Mouse (Mus musculus): ENCODE measurements around the gene Nr1h2. TPM values are rescaled to one million over a fixed set of nuclear protein-coding genes. Genes with fewer than 3 reads are reported as not detected.

Nr1h2 gene
- polyA plus RNA-seq (2015; fragmentation: Nextera tagmentation; extraction: Ambion mirVana): 69.8 and 70.9 TPM in 2 replicates

DNA sequence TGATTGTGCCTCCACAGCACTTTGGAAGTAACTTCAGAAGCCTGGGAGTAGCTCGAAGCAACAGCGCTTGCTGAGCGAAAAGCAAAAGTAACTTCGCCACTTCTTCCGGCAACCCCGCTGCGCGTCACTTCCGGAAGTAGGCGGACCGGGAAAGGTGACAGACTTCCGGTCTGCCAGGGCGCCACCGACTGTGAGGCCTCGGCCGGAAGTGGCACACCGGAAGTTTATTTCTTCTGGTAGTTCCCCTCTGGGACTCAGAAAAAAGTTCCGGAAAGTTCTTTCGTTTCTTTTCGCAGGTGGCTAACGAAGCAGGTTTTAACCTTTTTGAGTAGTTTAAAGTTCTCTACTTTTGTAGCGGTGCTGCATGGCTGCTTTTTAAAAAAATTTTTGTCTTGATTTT lies at the start of gene Nr1h2:
Gene Nr1h2, minus strand, starts transcription at position 126 of the 400 bp plus-strand sequence.
- peaks cover 24% of the 10 kb centered on the region; the same call in 1 of the 2 replicates for H3K27me3 ChIP-seq
- peaks cover 31% of the 10 kb centered on the region for H3K36me3 ChIP-seq
- peak within 1 kb of the TSS; percentile 70 for H3K4me2 ChIP-seq
- H3K4me3 ChIP-seq: peak within 1 kb of the TSS; percentile 71
- H3K4me1 ChIP-seq (replicated peaks): peaks cover 16% of the 10 kb centered on the region
- peak within 1 kb of the TSS; percentile 91 for H3K27ac ChIP-seq
- under 1% methylated on average over 22 of the region's 22 CpGs for WGBS
- peak within 1 kb of the TSS; percentile 65 for H3K9ac ChIP-seq
- no peaks in the 10 kb centered on the region for H3K9me3 ChIP-seq
- ATAC-seq (ENCODE audit: low FRiP score): peak; percentile 76

DNA sequence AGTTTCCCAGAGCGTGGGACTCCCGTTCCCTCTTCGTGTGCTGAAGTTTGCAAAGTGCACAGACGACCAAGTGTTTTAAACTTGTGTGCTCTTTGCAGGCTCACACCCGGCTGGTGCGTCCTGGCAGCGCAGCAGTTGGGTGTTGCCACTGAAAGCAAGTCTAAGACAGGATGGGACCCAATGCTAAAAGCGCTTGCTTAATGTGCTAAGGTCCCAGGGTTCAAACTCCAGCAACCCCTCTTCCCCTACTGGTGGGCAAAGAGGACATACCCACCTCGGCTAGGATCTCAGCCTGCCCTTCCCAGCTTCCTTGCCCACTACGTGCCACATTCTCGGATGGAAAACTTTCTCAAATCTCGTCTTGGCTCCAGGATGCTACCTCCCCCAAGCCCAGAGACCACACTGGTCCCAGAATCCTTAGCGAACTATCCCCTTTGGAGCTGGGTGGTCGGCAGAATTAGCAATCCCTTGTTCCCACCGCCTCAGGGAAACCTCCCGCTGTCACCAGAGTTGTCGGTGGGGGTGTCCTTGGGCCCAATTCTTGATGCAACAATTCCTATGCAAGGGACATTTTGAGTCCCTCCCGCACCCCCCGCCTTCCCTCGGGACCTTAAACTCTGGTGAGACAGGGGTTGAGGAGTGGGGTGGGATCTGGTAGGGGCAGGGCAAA lies 49.6 kb upstream of the Nr1h2 start:
- no peaks in the 10 kb centered on the region for H3K9me3 ChIP-seq
- WGBS: 2% methylated on average over 20 of the region's 20 CpGs
- ATAC-seq (ENCODE audit: low FRiP score): no peak
- H3K27me3 ChIP-seq: peaks cover 86% of the 10 kb centered on the region
- no peak overlapping the region for H3K27ac ChIP-seq
- H3K4me1 ChIP-seq (replicated peaks): peaks cover 44% of the 10 kb centered on the region
- H3K4me3 ChIP-seq: 0 out of 2 replicates have a peak overlapping the region, but pooled peaks have one; percentile 29
- H3K9ac ChIP-seq: no peak overlapping the region
- H3K4me2 ChIP-seq: peak overlapping the region; percentile 47
- H3K36me3 ChIP-seq: peaks cover 6% of the 10 kb centered on the region; the same call in 1 of the 2 replicates

DNA sequence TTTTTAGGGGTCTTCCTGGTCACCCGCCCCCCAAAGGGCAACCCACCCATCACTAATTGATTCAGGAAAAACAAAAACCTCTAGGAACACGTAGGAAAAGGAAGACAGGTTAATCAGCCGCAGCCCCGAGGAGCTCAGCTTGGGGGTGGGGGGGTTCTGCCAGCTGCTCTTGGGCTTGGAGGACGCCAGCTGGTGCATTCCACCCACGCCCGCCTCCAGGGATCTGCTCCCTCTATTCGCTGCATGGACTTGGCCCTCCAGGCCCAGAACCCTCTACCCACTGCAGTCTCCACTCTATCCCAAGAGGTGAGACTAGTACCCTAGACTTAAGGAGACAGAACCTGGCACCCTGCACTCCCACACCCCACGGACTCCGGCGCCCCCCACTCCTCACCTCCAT lies 48.7 kb upstream of the Nr1h2 start:
- Histone ChIP-seq H3K4me2 (no peak overlapping the region; the same call in 1 of the 2 replicates), H3K9ac (peak overlapping the region; percentile 49; the same call in 1 of the 2 replicates), H3K27ac (no peak overlapping the region), H3K27me3 (peaks cover 77% of the 10 kb centered on the region), H3K4me3 (no peak overlapping the region), H3K9me3 (no peaks in the 10 kb centered on the region), H3K36me3 (peaks cover 9% of the 10 kb centered on the region; the same call in 1 of the 2 replicates), H3K4me1 (replicated peaks) (peaks cover 44% of the 10 kb centered on the region)
- no peak for ATAC-seq (ENCODE audit: low FRiP score)
- 15% methylated on average over 11 of the region's 11 CpGs for WGBS

DNA sequence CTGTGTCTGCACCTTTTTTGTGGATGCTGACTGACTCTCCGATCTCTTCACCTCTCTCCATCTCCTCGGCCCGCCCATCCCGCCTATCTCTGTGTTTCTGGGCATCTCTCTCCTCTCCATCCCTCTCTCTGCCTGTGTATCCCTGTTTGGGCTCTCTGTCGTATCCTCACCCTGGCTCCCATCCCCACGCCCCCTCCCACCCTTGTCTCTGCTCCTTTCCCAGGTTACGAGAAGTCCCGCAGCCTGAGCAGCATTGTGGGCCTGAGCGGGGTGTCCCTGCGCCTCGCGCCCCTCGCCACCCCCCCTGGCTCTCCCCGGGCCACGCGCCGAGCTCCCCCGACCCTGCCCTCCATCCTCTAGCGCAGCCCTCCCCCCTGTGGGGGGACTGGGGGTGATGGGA lies 47.9 kb upstream of the Nr1h2 start:
- Histone ChIP-seq H3K27ac (no peak overlapping the region), H3K9me3 (no peaks in the 10 kb centered on the region), H3K4me2 (no peak overlapping the region), H3K4me1 (replicated peaks) (peaks cover 44% of the 10 kb centered on the region), H3K4me3 (no peak overlapping the region), H3K27me3 (peaks cover 69% of the 10 kb centered on the region), H3K36me3 (peaks cover 9% of the 10 kb centered on the region; the same call in 1 of the 2 replicates), H3K9ac (peak overlapping the region; percentile 49)
- ATAC-seq (ENCODE audit: low FRiP score): no peak
- WGBS: 13% methylated on average over 18 of the region's 19 CpGs

DNA sequence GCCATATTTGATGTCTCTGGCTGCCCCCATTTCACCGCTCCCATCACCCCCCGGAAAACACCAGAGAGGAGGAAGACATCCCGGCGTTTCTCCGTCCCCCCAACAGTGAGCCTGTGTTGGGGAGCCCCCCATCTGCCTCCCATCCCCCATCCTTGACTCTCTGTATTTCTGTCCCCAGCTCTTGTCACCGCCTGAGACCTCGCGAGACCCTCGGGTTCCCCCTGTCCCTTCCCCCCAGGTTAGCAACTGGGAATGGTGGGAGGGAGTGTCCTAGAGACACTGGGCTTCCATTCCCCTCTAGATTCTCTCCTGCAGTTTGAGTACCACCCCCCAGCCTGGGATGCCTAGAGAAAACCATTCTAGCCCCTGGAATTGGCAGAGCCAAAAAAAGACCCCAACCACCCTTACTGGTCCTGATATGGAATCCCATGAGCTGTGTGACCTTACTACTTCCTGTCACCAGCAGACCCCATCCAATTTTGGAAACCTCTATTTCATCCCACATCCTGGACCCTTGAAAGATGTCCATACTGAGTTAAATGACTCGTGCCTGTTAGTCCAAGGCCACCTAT lies 47.0 kb upstream of the Nr1h2 start:
- WGBS: 84% methylated on average over 10 of the region's 10 CpGs
- H3K9me3 ChIP-seq: no peaks in the 10 kb centered on the region
- ATAC-seq (ENCODE audit: low FRiP score): no peak
- H3K27me3 ChIP-seq: peaks cover 60% of the 10 kb centered on the region
- H3K4me2 ChIP-seq: no peak overlapping the region
- no peak overlapping the region for H3K27ac ChIP-seq
- peaks cover 37% of the 10 kb centered on the region for H3K4me1 ChIP-seq (replicated peaks)
- peaks cover 12% of the 10 kb centered on the region for H3K36me3 ChIP-seq
- no peak overlapping the region for H3K9ac ChIP-seq
- no peak overlapping the region for H3K4me3 ChIP-seq

DNA sequence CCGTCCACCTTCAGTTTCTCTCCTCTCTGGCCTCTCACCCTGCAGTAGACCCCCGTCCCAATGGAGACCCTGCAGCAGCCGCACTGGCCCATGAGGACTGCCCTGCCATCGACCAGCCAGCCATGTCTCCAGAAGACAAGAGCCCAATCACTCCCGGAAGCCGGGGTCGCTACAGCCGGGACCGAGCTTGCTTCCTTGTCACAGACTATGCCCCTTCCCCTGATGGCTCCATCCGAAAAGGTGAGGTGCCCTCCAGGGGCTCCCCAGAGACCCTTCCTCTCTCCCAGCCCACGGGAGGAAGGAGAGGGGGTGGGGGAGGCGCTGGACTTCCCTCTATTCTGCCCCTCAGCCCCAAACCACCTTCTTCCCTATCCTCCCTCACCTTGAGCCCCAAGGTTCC lies 44.6 kb upstream of the Nr1h2 start:
- H3K27ac ChIP-seq: no peak overlapping the region
- no peak overlapping the region for H3K9ac ChIP-seq
- H3K9me3 ChIP-seq: no peaks in the 10 kb centered on the region
- no peak overlapping the region for H3K4me2 ChIP-seq
- H3K4me1 ChIP-seq (replicated peaks): peaks cover 37% of the 10 kb centered on the region
- peaks cover 36% of the 10 kb centered on the region for H3K27me3 ChIP-seq
- WGBS: 80% methylated on average over 12 of the region's 12 CpGs
- no peak for ATAC-seq (ENCODE audit: low FRiP score)
- peaks cover 13% of the 10 kb centered on the region for H3K36me3 ChIP-seq
- H3K4me3 ChIP-seq: no peak overlapping the region

DNA sequence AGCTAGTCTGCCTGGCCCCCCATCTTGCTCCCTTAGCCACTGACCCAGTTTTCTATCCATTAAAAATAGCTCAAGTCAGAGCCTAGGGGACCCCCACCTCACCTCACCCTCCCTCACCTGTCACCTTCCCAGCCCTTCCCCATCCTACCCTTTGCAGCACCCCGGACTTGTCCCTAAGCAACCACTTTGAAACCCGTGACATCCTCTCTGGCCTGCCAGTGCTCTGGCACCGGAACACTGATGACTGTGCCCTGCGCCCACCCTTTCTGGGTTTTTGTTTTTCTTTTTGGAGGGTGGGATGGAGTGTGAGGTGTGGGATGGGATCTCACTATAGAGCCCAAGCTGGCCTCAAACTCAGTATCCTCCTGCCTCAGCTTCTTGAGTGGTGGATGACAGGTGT lies 43.9 kb upstream of the Nr1h2 start:
- no peaks in the 10 kb centered on the region for H3K9me3 ChIP-seq
- H3K4me3 ChIP-seq: no peak overlapping the region
- H3K9ac ChIP-seq: no peak overlapping the region
- peaks cover 37% of the 10 kb centered on the region for H3K4me1 ChIP-seq (replicated peaks)
- peaks cover 36% of the 10 kb centered on the region for H3K27me3 ChIP-seq
- H3K27ac ChIP-seq: no peak overlapping the region
- no peak for ATAC-seq (ENCODE audit: low FRiP score)
- 92% methylated on average over 4 of the region's 4 CpGs for WGBS
- H3K4me2 ChIP-seq: no peak overlapping the region
- peaks cover 13% of the 10 kb centered on the region for H3K36me3 ChIP-seq

DNA sequence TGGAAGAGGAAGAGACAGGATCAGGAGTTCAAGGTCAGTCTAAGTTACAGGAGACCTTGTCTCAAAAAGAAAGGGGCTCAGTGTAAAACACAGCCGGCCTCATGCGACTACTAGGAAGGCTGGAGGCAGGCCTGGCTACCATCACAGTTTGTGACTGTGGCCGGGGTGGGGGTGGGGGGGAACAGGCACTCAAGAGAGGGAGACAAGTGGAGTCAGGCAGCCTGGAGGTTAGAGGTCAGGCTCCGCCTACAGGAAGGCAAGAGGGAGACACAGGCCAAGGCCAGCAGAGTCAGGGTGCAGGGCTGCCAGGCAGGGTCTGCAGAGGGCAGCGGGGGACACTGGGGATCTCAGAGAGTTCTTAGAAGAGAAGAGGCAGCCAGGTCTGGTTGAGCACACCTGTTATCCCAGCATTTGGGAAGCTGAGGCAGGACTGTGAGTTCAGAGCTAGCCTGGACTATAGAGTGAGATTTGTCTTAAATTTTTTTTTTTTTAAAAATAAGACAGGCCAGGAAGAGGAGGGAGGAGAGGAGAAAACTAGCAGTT lies 43.3 kb upstream of the Nr1h2 start:
- 64% methylated on average over 5 of the region's 5 CpGs for WGBS
- H3K36me3 ChIP-seq: peaks cover 13% of the 10 kb centered on the region
- ATAC-seq (ENCODE audit: low FRiP score): no peak
- peaks cover 36% of the 10 kb centered on the region for H3K27me3 ChIP-seq
- H3K9me3 ChIP-seq: no peaks in the 10 kb centered on the region
- no peak overlapping the region for H3K4me2 ChIP-seq
- no peak overlapping the region; the same call in 1 of the 2 replicates for H3K9ac ChIP-seq
- no peak overlapping the region for H3K4me3 ChIP-seq
- H3K4me1 ChIP-seq (replicated peaks): peaks cover 37% of the 10 kb centered on the region
- no peak overlapping the region for H3K27ac ChIP-seq

DNA sequence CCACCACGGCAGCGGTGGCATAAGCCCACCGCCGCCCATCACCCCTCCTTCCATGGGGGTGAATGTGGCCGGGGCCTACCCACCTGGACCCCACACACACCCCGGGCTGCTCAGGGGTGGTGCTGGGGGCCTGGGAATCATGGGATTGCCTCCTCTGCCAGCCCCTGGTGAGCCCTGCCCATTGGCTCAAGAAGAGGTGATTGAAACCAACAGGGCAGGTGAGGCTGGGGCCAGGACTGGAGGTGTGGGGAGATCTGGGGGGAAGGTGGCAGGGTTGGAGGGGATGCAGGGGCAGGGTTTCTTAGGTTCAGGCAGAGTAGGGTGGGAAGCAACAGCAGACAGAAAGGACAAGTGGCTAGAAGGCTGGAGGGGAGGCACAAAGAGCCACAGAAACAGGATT lies 42.3 kb upstream of the Nr1h2 start:
- Histone ChIP-seq H3K27me3 (peaks cover 35% of the 10 kb centered on the region), H3K36me3 (peaks cover 13% of the 10 kb centered on the region), H3K27ac (no peak overlapping the region), H3K4me2 (no peak overlapping the region), H3K9me3 (no peaks in the 10 kb centered on the region), H3K9ac (peak overlapping the region; percentile 49; the same call in 1 of the 2 replicates), H3K4me1 (replicated peaks) (peaks cover 36% of the 10 kb centered on the region), H3K4me3 (no peak overlapping the region)
- no peak for ATAC-seq (ENCODE audit: low FRiP score)
- 90% methylated on average over 6 of the region's 6 CpGs for WGBS

DNA sequence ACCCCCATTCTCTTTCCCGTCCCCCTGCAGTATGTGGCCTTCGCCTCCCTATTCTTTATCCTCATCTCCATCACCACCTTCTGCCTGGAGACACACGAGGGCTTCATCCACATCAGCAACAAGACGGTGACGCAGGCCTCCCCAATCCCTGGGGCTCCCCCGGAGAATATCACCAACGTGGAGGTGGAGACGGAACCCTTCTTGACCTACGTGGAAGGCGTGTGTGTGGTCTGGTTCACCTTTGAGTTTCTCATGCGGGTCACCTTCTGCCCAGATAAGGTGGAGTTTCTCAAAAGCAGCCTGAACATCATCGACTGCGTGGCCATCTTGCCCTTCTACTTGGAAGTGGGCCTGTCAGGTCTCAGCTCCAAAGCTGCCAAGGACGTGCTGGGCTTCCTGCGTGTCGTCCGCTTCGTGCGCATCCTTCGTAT lies 41.4 kb upstream of the Nr1h2 start:
- Histone ChIP-seq H3K4me1 (replicated peaks) (peaks cover 38% of the 10 kb centered on the region), H3K27ac (no peak overlapping the region), H3K9me3 (no peaks in the 10 kb centered on the region), H3K4me2 (no peak overlapping the region), H3K4me3 (no peak overlapping the region), H3K36me3 (peaks cover 13% of the 10 kb centered on the region), H3K9ac (no peak overlapping the region; the same call in 1 of the 2 replicates), H3K27me3 (peaks cover 26% of the 10 kb centered on the region)
- 95% methylated on average over 20 of the region's 20 CpGs for WGBS
- no peak for ATAC-seq (ENCODE audit: low FRiP score)

DNA sequence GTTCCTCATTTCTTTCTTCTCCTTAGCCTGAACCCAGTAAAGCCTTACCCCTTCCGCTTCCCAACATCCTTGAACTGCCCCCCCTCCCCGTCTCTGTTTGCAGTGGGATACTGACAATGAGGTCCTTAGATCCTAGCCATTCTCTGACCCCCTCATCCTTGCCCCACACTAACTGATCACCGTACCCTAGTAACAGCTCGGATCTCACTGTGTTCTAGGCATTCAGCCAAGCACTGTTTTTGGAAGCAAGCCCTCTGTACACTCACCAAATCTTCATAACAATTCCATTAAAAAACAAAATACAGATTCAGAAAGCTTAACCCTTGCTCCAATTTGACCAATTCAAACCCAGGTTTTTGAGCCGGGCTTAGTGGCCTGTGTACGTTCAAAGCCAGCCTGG lies 40.5 kb upstream of the Nr1h2 start:
- ATAC-seq (ENCODE audit: low FRiP score): peak; percentile 1; the same call in 1 of the 2 replicates
- WGBS: 47% methylated on average over 6 of the region's 6 CpGs
- peak overlapping the region; percentile 85 for H3K4me2 ChIP-seq

DNA sequence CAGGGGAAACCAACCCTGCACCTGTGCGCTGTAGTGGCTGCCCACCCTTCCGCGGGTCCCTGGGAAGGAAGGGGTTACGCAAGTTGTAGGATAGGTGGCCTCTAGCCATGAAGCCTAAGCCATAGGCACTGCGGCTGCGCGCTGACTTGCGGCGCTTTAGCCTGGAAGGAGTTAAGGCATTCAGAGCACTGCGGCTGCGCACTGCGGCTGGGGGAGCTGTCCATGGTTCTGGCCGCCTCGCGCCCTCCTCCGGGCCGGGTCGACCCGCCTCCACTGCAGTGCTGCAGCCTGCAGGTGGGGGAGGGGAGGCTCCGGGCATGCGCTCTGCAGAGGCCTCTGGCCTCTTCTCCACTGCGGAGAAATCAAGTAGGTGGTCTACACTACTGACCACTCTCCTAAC lies 40.0 kb upstream of the Nr1h2 start:
- H3K9ac ChIP-seq: peak overlapping the region; percentile 75
- WGBS: under 1% methylated on average over 22 of the region's 22 CpGs
- H3K4me2 ChIP-seq: peak overlapping the region; percentile 85
- H3K36me3 ChIP-seq: peaks cover 12% of the 10 kb centered on the region
- H3K9me3 ChIP-seq: no peaks in the 10 kb centered on the region
- peak; percentile 52 for ATAC-seq (ENCODE audit: low FRiP score)
- H3K27me3 ChIP-seq: peaks cover 22% of the 10 kb centered on the region
- H3K4me3 ChIP-seq: peak overlapping the region; percentile 66
- H3K4me1 ChIP-seq (replicated peaks): peaks cover 51% of the 10 kb centered on the region
- peak overlapping the region; percentile 85 for H3K27ac ChIP-seq

More for the DNA sequence above, 40.5 kb upstream of the Nr1h2 start:
- H3K4me3 ChIP-seq: peak overlapping the region; percentile 66
- H3K36me3 ChIP-seq: peaks cover 13% of the 10 kb centered on the region
- peaks cover 46% of the 10 kb centered on the region for H3K4me1 ChIP-seq (replicated peaks)
- H3K9ac ChIP-seq: peak overlapping the region; percentile 75
- H3K27me3 ChIP-seq: peaks cover 22% of the 10 kb centered on the region
- H3K9me3 ChIP-seq: no peaks in the 10 kb centered on the region
- peak overlapping the region; percentile 85 for H3K27ac ChIP-seq

Data from hindbrain, embryonic 13.5 days (tissue).